Mouse (Mus musculus): ENCODE measurements around the gene Timm13.

The Timm13 gene

GRCm38 (mm10) chr10:80904004-80904693 lies 3.4 kb upstream of the Timm13 start:
- DNase-seq (ENCODE audit: low spot score in 2 of 2), result no peak

DNA sequence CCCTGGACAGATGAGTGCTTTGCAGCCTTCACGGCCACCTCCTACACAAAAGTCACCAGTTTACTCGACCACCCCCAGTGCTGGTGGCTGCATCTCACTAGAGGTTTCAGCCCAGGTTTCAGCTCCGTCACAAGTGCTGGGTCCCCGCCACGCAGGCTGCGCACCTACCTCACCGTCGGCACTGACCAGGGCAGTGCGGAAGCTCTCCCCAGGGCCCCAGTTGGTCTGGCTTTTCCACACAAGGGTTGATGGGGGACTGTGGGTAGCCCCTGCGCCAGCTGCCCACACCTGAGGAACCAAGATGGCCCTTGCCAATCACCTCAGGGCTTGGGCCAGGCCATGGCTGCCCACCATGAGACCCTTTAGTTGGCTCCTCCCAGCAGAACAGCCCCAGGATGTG lies 2.5 kb upstream of the Timm13 start:
- no peak for DNase-seq (ENCODE audit: low spot score in 2 of 2)

- DNase-seq (ENCODE audit: low spot score in 2 of 2), result no peak
Observed at GRCm38 (mm10) chr10:80902273-80902940, 1.6 kb upstream of the Timm13 start.

DNA sequence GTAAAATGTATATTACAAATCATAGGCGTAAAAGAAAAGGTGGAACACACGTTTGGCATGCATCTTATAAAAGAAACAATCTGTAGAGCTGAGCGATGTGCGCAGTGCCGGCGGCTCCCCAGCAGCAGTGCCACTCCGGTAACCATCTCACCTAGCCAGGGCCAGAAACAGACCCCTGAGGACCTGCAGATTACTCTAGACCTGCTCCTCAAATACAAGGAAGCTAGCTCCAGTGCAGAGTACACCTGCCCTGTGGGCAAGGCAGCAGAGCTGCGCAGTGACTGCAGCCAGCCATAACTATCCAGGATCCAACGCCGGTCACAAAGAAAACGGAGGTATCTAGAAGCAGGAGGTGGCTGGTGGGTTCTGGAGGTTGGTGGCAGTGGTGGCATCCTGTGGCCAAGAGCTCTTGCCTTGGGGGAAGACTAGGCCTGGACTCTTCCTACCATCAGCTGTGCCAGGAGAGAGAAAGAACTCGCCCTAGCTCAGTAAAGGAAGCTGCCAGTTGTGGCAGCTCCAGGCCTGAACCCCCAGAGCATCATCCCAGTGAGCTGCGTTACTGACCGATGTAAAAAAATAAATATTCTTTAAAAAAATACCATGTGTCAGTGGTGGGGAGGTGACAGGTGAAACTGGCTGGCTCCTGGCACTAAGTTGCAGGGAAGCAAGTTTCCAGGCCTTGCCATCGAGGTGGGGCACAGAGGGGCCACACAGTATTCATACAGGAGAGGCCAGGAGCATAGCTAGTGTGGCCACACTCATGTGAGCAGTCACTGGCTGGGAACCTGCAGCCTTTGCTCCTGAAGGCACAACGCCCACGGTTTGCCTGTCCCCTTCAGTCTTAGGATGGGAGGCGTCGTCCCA lies 872 bp upstream of the Timm13 start:
- DNase-seq (ENCODE audit: low spot score in 2 of 2), result no peak

- no peak for DNase-seq (ENCODE audit: low spot score in 2 of 2)
Observed at GRCm38 (mm10) chr10:80899591-80900317, 1.0 kb downstream of the Timm13 start.

GRCm38 (mm10) chr10:80899074-80899473 lies 1.7 kb downstream of the Timm13 start:
- DNase-seq (ENCODE audit: low spot score in 2 of 2), result no peak

- no peak for DNase-seq (ENCODE audit: low spot score in 2 of 2)
Observed at GRCm38 (mm10) chr10:80897861-80898510, 2.8 kb downstream of the Timm13 start.

GRCm38 (mm10) chr10:80896581-80897485 lies 3.9 kb downstream of the Timm13 start:
- DNase-seq (ENCODE audit: low spot score in 2 of 2), result no peak

DNA sequence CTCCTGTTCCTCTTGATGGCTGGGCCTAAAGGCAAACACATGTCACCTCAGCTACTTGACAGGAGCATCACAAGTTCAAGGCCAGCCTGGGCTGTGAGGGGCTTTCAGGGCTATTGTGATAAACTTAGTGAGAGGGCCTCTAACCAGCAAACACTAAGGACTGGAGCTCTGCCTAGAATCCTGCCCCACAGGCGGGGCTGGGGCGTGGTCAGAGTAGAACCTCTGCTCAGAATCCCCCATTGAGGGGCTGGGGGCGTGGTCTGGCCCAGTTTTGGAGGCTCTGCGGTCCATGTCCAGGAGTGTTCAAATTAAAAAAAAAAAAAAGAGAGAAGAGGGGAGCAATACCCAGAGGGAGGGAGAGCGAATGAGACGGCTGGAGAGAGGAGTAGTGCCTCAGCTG lies 5.1 kb downstream of the Timm13 start:
- DNase-seq (ENCODE audit: low spot score in 2 of 2), result no peak

- DNase-seq (ENCODE audit: low spot score in 2 of 2), result no peak
Observed at GRCm38 (mm10) chr10:80895100-80895499, 5.7 kb downstream of the Timm13 start.

DNA sequence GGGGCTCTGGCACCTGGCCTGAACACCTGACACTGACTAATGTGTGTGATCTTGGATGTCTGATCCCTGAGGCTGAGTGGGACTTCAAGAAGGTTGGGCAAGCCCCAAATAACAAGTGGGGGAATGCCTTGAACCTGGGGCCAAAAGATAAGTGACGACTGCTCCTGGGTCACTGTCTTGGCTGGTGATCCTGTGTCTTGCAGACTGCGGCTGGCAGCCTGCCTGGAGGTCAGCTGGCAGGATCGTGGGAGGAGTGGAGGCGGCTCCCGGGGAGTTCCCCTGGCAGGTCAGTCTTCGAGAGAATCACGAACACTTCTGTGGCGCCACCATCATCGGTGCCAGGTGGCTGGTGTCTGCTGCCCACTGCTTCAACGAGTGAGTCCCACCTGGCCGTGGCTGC lies 13.6 kb downstream of the Timm13 start:
- DNase-seq (ENCODE audit: low spot score in 2 of 2), result no peak

DNA sequence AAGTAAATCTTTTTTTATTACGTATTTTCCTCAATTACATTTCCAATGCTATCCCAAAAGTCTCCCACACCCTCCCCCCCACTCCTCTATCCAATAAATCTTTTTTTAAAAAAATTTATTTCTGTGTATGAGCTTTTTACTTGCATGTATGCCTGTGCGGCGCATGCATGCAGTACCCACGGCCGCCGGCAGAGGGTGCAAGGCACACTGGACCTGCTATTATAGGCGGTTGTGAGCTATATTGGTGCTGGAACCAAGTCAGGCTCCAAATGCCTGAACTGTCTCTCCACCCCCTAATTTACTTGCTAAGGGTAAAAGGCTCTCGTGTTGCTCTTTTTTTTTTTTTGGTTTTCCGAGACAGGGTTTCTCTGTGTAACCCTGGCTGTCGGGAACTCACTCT lies 19.5 kb downstream of the Timm13 start:
- peak in 1 of 2 experiments; percentile 64 for DNase-seq (ENCODE audit: low spot score in 2 of 2)

DNA sequence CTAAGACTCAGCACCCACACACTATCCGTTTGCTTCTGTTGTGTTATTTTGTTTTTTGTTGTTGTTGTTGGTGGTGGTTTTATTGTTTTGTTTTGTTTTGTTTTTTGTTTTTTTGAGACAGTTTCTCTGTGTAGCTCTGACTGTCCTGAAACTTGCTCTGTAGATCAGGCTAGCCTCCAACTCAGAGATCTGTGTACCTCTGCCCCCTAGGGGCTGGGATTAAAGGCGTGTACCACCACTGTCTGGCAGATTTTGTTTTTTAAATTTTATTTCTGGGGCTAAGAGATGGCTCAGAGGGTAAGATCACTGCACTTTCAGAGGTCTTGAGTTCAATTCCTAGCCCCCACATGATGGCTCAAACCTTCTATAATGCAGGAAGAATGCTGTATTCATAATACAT lies 19.9 kb downstream of the Timm13 start:
- DNase-seq (ENCODE audit: low spot score in 2 of 2), result no peak

DNA sequence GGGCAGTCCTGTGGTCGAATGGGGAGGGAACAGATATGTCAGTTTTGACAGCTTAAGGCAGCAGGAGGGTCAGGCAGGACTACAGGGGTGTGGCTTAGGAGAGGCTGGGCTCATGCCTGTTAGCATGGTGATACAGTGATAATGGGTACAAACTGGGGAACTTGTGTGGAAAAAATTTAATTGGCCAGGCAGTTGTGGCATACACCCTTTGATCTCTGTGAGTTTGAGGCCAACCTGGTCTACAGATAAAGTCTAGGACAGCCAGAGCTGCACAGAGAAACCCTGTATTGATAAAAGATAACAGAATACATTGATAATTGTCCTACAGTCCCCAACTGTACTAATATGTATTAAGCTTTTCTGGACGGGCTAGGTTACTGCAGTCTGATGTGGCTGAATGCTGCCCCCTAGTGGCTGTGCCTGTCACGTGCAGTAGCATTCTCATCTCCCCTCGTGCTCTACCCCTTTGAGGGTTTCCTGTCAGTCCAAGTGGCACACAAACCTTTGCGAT lies 20.6 kb downstream of the Timm13 start:
- peak in 1 of 2 experiments; percentile 42 for DNase-seq (ENCODE audit: low spot score in 2 of 2)

DNA sequence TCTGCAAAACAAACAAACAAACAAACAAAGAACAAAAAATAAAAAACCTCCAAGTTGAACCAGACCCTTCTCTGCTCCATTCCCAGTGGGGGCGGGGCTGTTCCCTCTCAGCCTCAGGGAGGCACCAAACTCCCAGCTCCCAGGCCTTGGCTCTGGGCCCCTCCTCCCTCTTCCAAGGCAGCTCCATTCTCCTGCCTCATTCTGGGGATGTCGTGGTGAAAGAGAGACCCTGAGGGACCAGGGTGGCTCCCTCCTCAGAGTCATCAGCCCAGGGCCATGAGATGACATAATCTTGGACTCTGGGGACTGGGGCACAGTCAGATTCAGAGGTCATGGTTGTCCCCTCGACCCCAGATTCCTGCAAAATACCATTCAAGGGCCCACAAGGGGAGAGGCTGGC lies 24.2 kb downstream of the Timm13 start:
- no peak for DNase-seq (ENCODE audit: low spot score in 2 of 2)

DNA sequence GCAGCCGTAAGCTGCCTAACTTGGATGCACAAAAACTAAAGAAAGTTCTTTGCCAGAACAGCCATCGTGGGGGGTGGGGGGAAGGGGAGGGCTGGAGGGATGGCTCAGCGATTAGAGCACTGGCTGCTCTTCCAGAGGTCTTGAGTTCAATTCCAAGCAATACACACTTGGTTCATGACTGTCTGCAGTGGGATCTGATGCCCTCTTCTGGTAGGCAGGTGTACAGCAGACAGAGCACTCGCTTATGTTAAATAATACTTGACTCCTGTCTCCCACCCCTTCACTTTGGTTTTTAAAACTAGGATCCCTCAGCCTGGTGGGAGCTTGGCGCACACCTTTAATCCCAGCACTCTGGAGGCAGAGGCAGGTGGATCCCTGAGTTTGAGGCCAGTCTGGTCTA lies 24.7 kb downstream of the Timm13 start:
- DNase-seq (ENCODE audit: low spot score in 2 of 2), result peak in 1 of 2 experiments; percentile 38

DNA sequence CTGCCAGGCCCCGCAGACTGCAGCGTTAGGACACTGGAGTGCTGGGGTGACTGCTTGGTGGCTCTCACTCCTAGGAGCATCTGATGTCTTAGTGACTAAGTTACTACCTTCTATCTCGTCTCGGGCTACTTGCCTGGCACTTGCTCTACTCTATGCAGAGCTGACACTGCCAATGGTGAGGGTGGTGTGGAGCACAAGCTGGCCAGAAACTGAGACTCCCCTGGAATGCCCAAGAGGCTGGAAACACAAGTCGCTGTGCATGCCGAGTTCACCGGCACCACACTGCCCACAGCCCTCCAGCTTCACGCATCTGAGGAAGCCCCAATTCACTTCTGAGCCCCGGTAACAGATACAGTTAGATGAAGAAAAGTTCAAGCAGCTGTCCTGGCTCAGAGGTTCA lies 26.7 kb downstream of the Timm13 start:
- no peak for DNase-seq (ENCODE audit: low spot score in 2 of 2)

GRCm38 (mm10) chr10:80871581-80871980 lies 29.2 kb downstream of the Timm13 start, which contains the start of gene Tmprss9:
TSS of gene Tmprss9 (plus strand) at chr10:80871848.
- no peak for DNase-seq (ENCODE audit: low spot score in 2 of 2)

GRCm38 (mm10) chr10:80870993-80871392 lies 29.8 kb downstream of the Timm13 start:
- no peak for DNase-seq (ENCODE audit: low spot score in 2 of 2)

- DNase-seq (ENCODE audit: low spot score in 2 of 2), result no peak
Observed at GRCm38 (mm10) chr10:80864446-80864845, 36.3 kb downstream of the Timm13 start.

Measured in urinary bladder, adult 18-20 months (tissue).